Mouse (Mus musculus) fibroblast of lung, adult 2 months (primary cell): ENCODE data around the gene Gm5926.
"Not testable (repeated sequence)": the region's sequence is repeated elsewhere in the genome, so short reads cannot be mapped to it uniquely, and the experiment has no call there.

Source experiments
- DNase-seq: peaks from one replicate; pipeline ENCODE4 v3.0.0-alpha.2; 2011; ENCODE audit warnings: low read depth

Gene Gm5926

GRCm38 (mm10) chrX:32650416-32650815 is at the start of gene Gm5926:
Gene Gm5926, plus strand, starts transcription at chrX:32650716.
- not testable (repeated sequence) for DNase-seq

DNA sequence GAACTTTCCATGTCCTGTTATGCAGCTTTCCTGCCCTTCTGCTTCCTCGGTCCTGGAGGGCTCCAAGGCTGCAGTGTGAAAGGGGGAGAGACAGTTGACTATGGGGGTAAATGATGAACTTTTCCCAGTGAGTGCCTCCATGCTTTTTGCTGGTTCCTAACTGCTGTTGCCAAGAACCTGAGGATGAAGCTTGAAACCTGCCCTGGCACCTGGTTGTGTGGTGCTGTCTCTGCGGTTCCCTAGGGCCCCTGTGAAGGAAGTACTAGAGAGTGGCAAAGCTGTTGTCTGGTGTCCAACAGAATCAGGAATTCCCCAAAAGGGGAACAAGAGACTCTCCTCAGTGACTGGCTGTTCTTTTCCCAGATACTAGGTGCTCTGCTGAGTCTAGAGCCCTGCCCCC is 49.5 kb upstream of the Gm5926 start:
- DNase-seq = not testable (repeated sequence)

GRCm38 (mm10) chrX:32601425-32601824 is 49.1 kb upstream of the Gm5926 start:
- DNase-seq = not testable (repeated sequence)
